Mouse (Mus musculus): ENCODE data around the gene Shbg. TPM values are rescaled to one million over a fixed set of nuclear protein-coding genes. Genes with fewer than 3 reads are reported as not detected.

The Shbg gene
- total and polyA plus RNA-seq, 2 experiments = 0.18 TPM; not detected in 1

- 9% methylated on average over 19 of the region's 19 CpGs for WGBS
- Histone ChIP-seq H3K79me2 (ENCODE audit: control insufficient read depth, insufficient read depth, low read length) (no peaks in the 10 kb centered on the region), H3K27ac (replicated peaks; ENCODE audit: insufficient read depth, low read depth, low read length) (no peak overlapping the region), H3K4me1 (ENCODE audit: control insufficient read depth, insufficient read depth, low read length) (no peaks in the 10 kb centered on the region), H3K9ac (ENCODE audit: low read depth, low read length) (0 out of 2 replicates have a peak overlapping the region, but pooled peaks have one; percentile 37), H3K36me3 (ENCODE audit: control insufficient read depth, insufficient read depth, low read length) (no peaks in the 10 kb centered on the region), H3K4me3 (ENCODE audit: insufficient read depth, low read depth, low read length) (no peak overlapping the region), H3K27me3 (ENCODE audit: control insufficient read depth, insufficient read depth, low read length) (no peaks in the 10 kb centered on the region)
- TF ChIP-seq CTCF (IDR thresholded peaks at IDR 0.05; ENCODE audit: low read depth, low read length) (peak; percentile 89), POLR2A (IDR thresholded peaks at IDR 0.05; ENCODE audit: extremely low read depth, insufficient read depth, low read length) (no peak)
- DNase-seq (ENCODE audit: extremely low read depth, low read depth, low spot score) = peak; percentile 51
Observed at GRCm38 (mm10) chr11:69613553-69614256, 4.0 kb downstream of the Shbg start.

DNA sequence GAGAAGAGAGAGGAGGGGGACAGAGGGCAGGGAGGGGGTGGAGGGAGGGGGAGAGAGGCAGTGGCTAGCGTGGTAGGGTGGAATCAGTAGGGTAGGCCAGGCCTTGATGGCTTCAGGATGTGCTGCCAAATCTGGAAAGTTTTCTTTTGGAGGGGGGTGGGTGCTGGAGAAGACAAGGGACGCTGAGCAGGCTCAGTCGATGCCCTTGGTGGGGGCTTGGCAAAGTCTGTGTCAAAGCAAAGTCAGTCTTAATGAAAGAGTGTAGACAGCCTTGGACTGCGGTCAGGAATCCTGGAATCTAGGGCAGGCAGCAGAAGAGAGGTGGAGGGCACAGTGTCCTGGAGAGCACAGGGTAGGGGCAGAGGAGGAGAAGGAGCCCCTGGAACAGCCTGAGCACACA, 6.8 kb downstream of the Shbg start:
- no peak for DNase-seq (ENCODE audit: extremely low read depth, low read depth, low spot score)
- H3K27me3 ChIP-seq (ENCODE audit: control insufficient read depth, insufficient read depth, low read length) = peaks cover 2% of the 10 kb centered on the region; the same call in 1 of the 2 replicates
- H3K4me3 ChIP-seq (ENCODE audit: insufficient read depth, low read depth, low read length) = no peak overlapping the region
- no peak for TF ChIP-seq POLR2A (IDR thresholded peaks at IDR 0.05; ENCODE audit: extremely low read depth, insufficient read depth, low read length)
- no peak for TF ChIP-seq CTCF (IDR thresholded peaks at IDR 0.05; ENCODE audit: low read depth, low read length)
- H3K4me1 ChIP-seq (ENCODE audit: control insufficient read depth, insufficient read depth, low read length) = no peaks in the 10 kb centered on the region
- no peak overlapping the region for H3K27ac ChIP-seq (replicated peaks; ENCODE audit: insufficient read depth, low read depth, low read length)
- 80% methylated on average over 4 of the region's 4 CpGs for WGBS
- H3K9ac ChIP-seq (ENCODE audit: low read depth, low read length) = no peak overlapping the region
- no peaks in the 10 kb centered on the region for H3K36me3 ChIP-seq (ENCODE audit: control insufficient read depth, insufficient read depth, low read length)
- no peaks in the 10 kb centered on the region for H3K79me2 ChIP-seq (ENCODE audit: control insufficient read depth, insufficient read depth, low read length)

DNA sequence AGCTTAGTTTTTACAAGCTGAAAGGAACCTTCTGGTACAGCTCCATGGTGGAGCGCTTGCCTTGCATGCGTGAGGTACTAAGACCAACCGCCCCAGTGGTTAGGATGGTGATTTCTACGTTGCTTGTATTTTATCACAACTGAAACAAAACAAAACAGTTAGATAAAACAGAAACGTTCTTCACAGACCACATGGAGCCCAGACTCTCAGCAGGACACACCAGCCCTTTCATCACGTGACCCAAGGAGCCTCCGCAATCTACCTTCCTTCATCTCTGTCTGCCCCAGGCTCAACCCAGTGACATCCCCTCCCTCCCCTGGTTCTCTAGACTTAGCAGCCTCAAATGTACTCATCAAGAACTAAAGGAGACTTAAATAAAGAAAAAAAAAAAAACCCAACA, 8.3 kb downstream of the Shbg start:
- WGBS = 77% methylated on average over 7 of the region's 7 CpGs
- Histone ChIP-seq H3K36me3 (ENCODE audit: control insufficient read depth, insufficient read depth, low read length) (no peaks in the 10 kb centered on the region), H3K27ac (replicated peaks; ENCODE audit: insufficient read depth, low read depth, low read length) (no peak overlapping the region), H3K4me1 (ENCODE audit: control insufficient read depth, insufficient read depth, low read length) (peaks cover 4% of the 10 kb centered on the region; the same call in 1 of the 2 replicates), H3K27me3 (ENCODE audit: control insufficient read depth, insufficient read depth, low read length) (peaks cover 10% of the 10 kb centered on the region), H3K9ac (ENCODE audit: low read depth, low read length) (no peak overlapping the region), H3K79me2 (ENCODE audit: control insufficient read depth, insufficient read depth, low read length) (no peaks in the 10 kb centered on the region), H3K4me3 (ENCODE audit: insufficient read depth, low read depth, low read length) (no peak overlapping the region)
- TF ChIP-seq POLR2A (IDR thresholded peaks at IDR 0.05; ENCODE audit: extremely low read depth, insufficient read depth, low read length) = no peak
- no peak for TF ChIP-seq CTCF (IDR thresholded peaks at IDR 0.05; ENCODE audit: low read depth, low read length)
- DNase-seq (ENCODE audit: extremely low read depth, low read depth, low spot score) = no peak

GRCm38 (mm10) chr11:69608525-69608924, 9.2 kb downstream of the Shbg start:
- H3K36me3 ChIP-seq (ENCODE audit: control insufficient read depth, insufficient read depth, low read length) = no peaks in the 10 kb centered on the region
- peaks cover 4% of the 10 kb centered on the region; the same call in 1 of the 2 replicates for H3K4me1 ChIP-seq (ENCODE audit: control insufficient read depth, insufficient read depth, low read length)
- no peak overlapping the region for H3K4me3 ChIP-seq (ENCODE audit: insufficient read depth, low read depth, low read length)
- no peak overlapping the region for H3K9ac ChIP-seq (ENCODE audit: low read depth, low read length)
- no peaks in the 10 kb centered on the region for H3K79me2 ChIP-seq (ENCODE audit: control insufficient read depth, insufficient read depth, low read length)
- no peak for TF ChIP-seq POLR2A (IDR thresholded peaks at IDR 0.05; ENCODE audit: extremely low read depth, insufficient read depth, low read length)
- TF ChIP-seq CTCF (IDR thresholded peaks at IDR 0.05; ENCODE audit: low read depth, low read length) = no peak
- H3K27ac ChIP-seq (replicated peaks; ENCODE audit: insufficient read depth, low read depth, low read length) = no peak overlapping the region
- H3K27me3 ChIP-seq (ENCODE audit: control insufficient read depth, insufficient read depth, low read length) = peaks cover 10% of the 10 kb centered on the region
- WGBS = 87% methylated on average over 3 of the region's 3 CpGs
- DNase-seq (ENCODE audit: extremely low read depth, low read depth, low spot score) = no peak

- 68% methylated on average over 2 of the region's 2 CpGs for WGBS
- peaks cover 4% of the 10 kb centered on the region; the same call in 1 of the 2 replicates for H3K4me1 ChIP-seq (ENCODE audit: control insufficient read depth, insufficient read depth, low read length)
Observed at GRCm38 (mm10) chr11:69606832-69607231, 10.9 kb downstream of the Shbg start.

GRCm38 (mm10) chr11:69606491-69606795, 11.3 kb downstream of the Shbg start:
- no peak overlapping the region for H3K4me3 ChIP-seq (ENCODE audit: insufficient read depth, low read depth, low read length)
- H3K27me3 ChIP-seq (ENCODE audit: control insufficient read depth, insufficient read depth, low read length) = peaks cover 10% of the 10 kb centered on the region
- no peak overlapping the region for H3K9ac ChIP-seq (ENCODE audit: low read depth, low read length)
- 94% methylated on average over 2 of the region's 2 CpGs for WGBS
- peaks cover 4% of the 10 kb centered on the region; the same call in 1 of the 2 replicates for H3K4me1 ChIP-seq (ENCODE audit: control insufficient read depth, insufficient read depth, low read length)
- H3K36me3 ChIP-seq (ENCODE audit: control insufficient read depth, insufficient read depth, low read length) = no peaks in the 10 kb centered on the region
- DNase-seq (ENCODE audit: extremely low read depth, low read depth, low spot score) = no peak
- no peaks in the 10 kb centered on the region for H3K79me2 ChIP-seq (ENCODE audit: control insufficient read depth, insufficient read depth, low read length)
- no peak overlapping the region for H3K27ac ChIP-seq (replicated peaks; ENCODE audit: insufficient read depth, low read depth, low read length)
- TF ChIP-seq CTCF (IDR thresholded peaks at IDR 0.05; ENCODE audit: low read depth, low read length) (no peak), POLR2A (IDR thresholded peaks at IDR 0.05; ENCODE audit: extremely low read depth, insufficient read depth, low read length) (no peak)

More at GRCm38 (mm10) chr11:69606832-69607231, 10.9 kb downstream of the Shbg start:
- no peak overlapping the region for H3K27ac ChIP-seq (replicated peaks; ENCODE audit: insufficient read depth, low read depth, low read length)
- no peak for TF ChIP-seq POLR2A (IDR thresholded peaks at IDR 0.05; ENCODE audit: extremely low read depth, insufficient read depth, low read length)
- no peak for TF ChIP-seq CTCF (IDR thresholded peaks at IDR 0.05; ENCODE audit: low read depth, low read length)
- no peaks in the 10 kb centered on the region for H3K36me3 ChIP-seq (ENCODE audit: control insufficient read depth, insufficient read depth, low read length)
- DNase-seq (ENCODE audit: extremely low read depth, low read depth, low spot score) = no peak
- peaks cover 10% of the 10 kb centered on the region for H3K27me3 ChIP-seq (ENCODE audit: control insufficient read depth, insufficient read depth, low read length)
- H3K4me3 ChIP-seq (ENCODE audit: insufficient read depth, low read depth, low read length) = no peak overlapping the region
- no peak overlapping the region for H3K9ac ChIP-seq (ENCODE audit: low read depth, low read length)
- H3K79me2 ChIP-seq (ENCODE audit: control insufficient read depth, insufficient read depth, low read length) = no peaks in the 10 kb centered on the region

Data from liver, adult 2 months (tissue).